Mouse (Mus musculus) forebrain, postnatal 0 days (tissue): ENCODE measurements around the gene Tcf7l2. TPM values are rescaled to one million over a fixed set of nuclear protein-coding genes. Genes with fewer than 3 reads are reported as not detected.

Experiments
- ATAC-seq: fragments of 200-750 bp; cut with Nextera tagmentation; 2 replicates; pipeline ENCODE4 v1.8.0; 2017; ENCODE audit warnings: mild to moderate bottlenecking, moderate library complexity
- DNase-seq: peaks from one replicate; pipeline ENCODE4 v3.0.0-alpha.2; 2015
- H3K27ac ChIP-seq: fragments of 300-500 bp; sonication (generic); 2 replicates; pipeline ENCODE4 v1.5.1; 2014; ENCODE audit warnings: low read depth, mild to moderate bottlenecking, antibody characterized with exemption, low read length, moderate library complexity, mixed read lengths
- H3K27me3 ChIP-seq: fragments of 300-500 bp; sonication (generic); 2 replicates; pipeline ENCODE4 v1.6.1; 2014; ENCODE audit warnings: mild to moderate bottlenecking, low read length, mixed read lengths; ENCODE audit not compliant: insufficient read depth
- H3K36me3 ChIP-seq: fragments of 300-500 bp; sonication (generic); 2 replicates; pipeline ENCODE4 v1.6.1; 2014; ENCODE audit warnings: mild to moderate bottlenecking, moderate library complexity; ENCODE audit not compliant: insufficient read depth
- H3K4me1 ChIP-seq: fragments of 300-500 bp; sonication (generic); 2 replicates; pipeline ENCODE4 v1.6.1; 2014; ENCODE audit warnings: antibody characterized with exemption; ENCODE audit not compliant: insufficient read depth
- H3K4me2 ChIP-seq: fragments of 300-500 bp; sonication (generic); 2 replicates; pipeline ENCODE4 v1.6.1; 2014; ENCODE audit warnings: low read depth, mild to moderate bottlenecking, moderate library complexity
- H3K4me3 ChIP-seq: fragments of 300-500 bp; sonication (generic); 2 replicates; pipeline ENCODE4 v1.5.1; 2014; ENCODE audit warnings: low read depth, low read length, mixed read lengths
- H3K9ac ChIP-seq: fragments of 300-500 bp; sonication (generic); 2 replicates; pipeline ENCODE4 v1.6.1; 2014; ENCODE audit warnings: mild to moderate bottlenecking
- H3K9me3 ChIP-seq: fragments of 300-500 bp; sonication (generic); 2 replicates; pipeline ENCODE4 v1.6.1; 2016; ENCODE audit warnings: low read length
- CTCF ChIP-seq: sonication (generic); IDR thresholded peaks from 2 replicates; pipeline ENCODE4 v1.5.1; 2016; ENCODE audit warnings: antibody characterized with exemption, control low read depth, low read depth
- WGBS: fragments of 180-500 bp; shearing (Covaris S2); extraction: QIAGEN DNeasy Blood & Tissue Kit; methylation state at CpG from one replicate; pipeline ENCODE4 v1.1.7; 2014; 5-methylcytosine and 5-hydroxymethylcytosine counted together
- polyA plus RNA-seq: library from polyadenylated mRNA; unstranded; fragments of >200 nt; fragmentation: Nextera tagmentation; extraction: Ambion mirVana; gene quantifications from 2 replicates; pipeline ENCODE4 v1.2.1, GENCODE M21; 2015
- total RNA-seq: library from RNA; depleted of rRNA; stranded (reverse); fragments of >200 nt; gene quantifications from 2 replicates; pipeline ENCODE4 v1.2.3, GENCODE M21; 2014

The Tcf7l2 gene
- total and polyA plus RNA-seq, 2 experiments from 2014 or later = 17.7 to 282 TPM

- no peaks in the 10 kb centered on the region for H3K9me3 ChIP-seq
- no peaks in the 10 kb centered on the region for H3K36me3 ChIP-seq
- WGBS = 92% methylated on average over 3 of the region's 3 CpGs
- no peak overlapping the region for H3K9ac ChIP-seq
- H3K4me2 ChIP-seq = no peak overlapping the region
- H3K4me1 ChIP-seq = peaks cover 5% of the 10 kb centered on the region; the same call in 1 of the 2 replicates
- no peak for DNase-seq
- 0 out of 2 replicates have a peak, but pooled peaks cover 3% of the 10 kb centered on the region for H3K27me3 ChIP-seq
- ATAC-seq = no peak
- TF ChIP-seq CTCF = no peak
- H3K27ac ChIP-seq = no peak overlapping the region
- H3K4me3 ChIP-seq = no peak overlapping the region
These were observed 195.4 kb downstream of the Tcf7l2 start for GRCm38 (mm10) chr19:55937026-55937425.

GRCm38 (mm10) chr19:55938254-55939046 is 196.8 kb downstream of the Tcf7l2 start:
- Histone ChIP-seq H3K9ac (no peak overlapping the region), H3K4me2 (no peak overlapping the region), H3K27me3 (0 out of 2 replicates have a peak, but pooled peaks cover 8% of the 10 kb centered on the region), H3K36me3 (no peaks in the 10 kb centered on the region), H3K4me1 (peaks cover 5% of the 10 kb centered on the region; the same call in 1 of the 2 replicates), H3K27ac (no peak overlapping the region), H3K9me3 (no peaks in the 10 kb centered on the region), H3K4me3 (no peak overlapping the region)
- WGBS = 95% methylated on average over 21 of the region's 21 CpGs
- ATAC-seq (no peak), DNase-seq (no peak)
- TF ChIP-seq CTCF = no peak

- ATAC-seq (no peak), DNase-seq (no peak)
- Histone ChIP-seq H3K4me2 (no peak overlapping the region), H3K4me3 (no peak overlapping the region), H3K27me3 (0 out of 2 replicates have a peak, but pooled peaks cover 8% of the 10 kb centered on the region), H3K36me3 (no peaks in the 10 kb centered on the region), H3K27ac (no peak overlapping the region), H3K9me3 (no peaks in the 10 kb centered on the region), H3K9ac (no peak overlapping the region), H3K4me1 (peaks cover 5% of the 10 kb centered on the region; the same call in 1 of the 2 replicates)
- WGBS = 90% methylated on average over 5 of the region's 5 CpGs
- TF ChIP-seq CTCF = no peak
These were observed 197.5 kb downstream of the Tcf7l2 start for GRCm38 (mm10) chr19:55939090-55939489.

GRCm38 (mm10) chr19:55939719-55940118 is 198.1 kb downstream of the Tcf7l2 start:
- no peak overlapping the region for H3K4me3 ChIP-seq
- H3K9me3 ChIP-seq = no peaks in the 10 kb centered on the region
- no peak overlapping the region for H3K9ac ChIP-seq
- 86% methylated on average over 4 of the region's 4 CpGs for WGBS
- DNase-seq (no peak), ATAC-seq (no peak)
- H3K36me3 ChIP-seq = no peaks in the 10 kb centered on the region
- H3K4me1 ChIP-seq = peaks cover 5% of the 10 kb centered on the region; the same call in 1 of the 2 replicates
- no peak overlapping the region for H3K27ac ChIP-seq
- H3K4me2 ChIP-seq = no peak overlapping the region
- TF ChIP-seq CTCF = no peak
- 0 out of 2 replicates have a peak, but pooled peaks cover 8% of the 10 kb centered on the region for H3K27me3 ChIP-seq

GRCm38 (mm10) chr19:55940538-55941252 is 199.1 kb downstream of the Tcf7l2 start:
- TF ChIP-seq CTCF = no peak
- H3K4me2 ChIP-seq = 0 out of 2 replicates have a peak overlapping the region, but pooled peaks have one; percentile 2
- no peaks in the 10 kb centered on the region for H3K36me3 ChIP-seq
- 10% methylated on average over 11 of the region's 11 CpGs for WGBS
- H3K9me3 ChIP-seq = no peaks in the 10 kb centered on the region
- H3K4me1 ChIP-seq = peaks cover 5% of the 10 kb centered on the region; the same call in 1 of the 2 replicates
- ATAC-seq = peak; percentile 86
- H3K4me3 ChIP-seq = no peak overlapping the region
- H3K27ac ChIP-seq = no peak overlapping the region
- no peak overlapping the region for H3K9ac ChIP-seq
- H3K27me3 ChIP-seq = 0 out of 2 replicates have a peak, but pooled peaks cover 8% of the 10 kb centered on the region
- DNase-seq = peak; percentile 73

GRCm38 (mm10) chr19:55941253-55942125 is 199.9 kb downstream of the Tcf7l2 start:
- Histone ChIP-seq H3K27me3 (0 out of 2 replicates have a peak, but pooled peaks cover 8% of the 10 kb centered on the region), H3K4me3 (no peak overlapping the region), H3K9me3 (no peaks in the 10 kb centered on the region), H3K9ac (no peak overlapping the region), H3K4me1 (peaks cover 5% of the 10 kb centered on the region; the same call in 1 of the 2 replicates), H3K4me2 (0 out of 2 replicates have a peak overlapping the region, but pooled peaks have one; percentile 2), H3K27ac (no peak overlapping the region), H3K36me3 (no peaks in the 10 kb centered on the region)
- ATAC-seq = peak; percentile 42
- 37% methylated on average over 16 of the region's 16 CpGs for WGBS
- TF ChIP-seq CTCF = no peak
- no peak for DNase-seq
